Comparison of ENCODE assay signal across 1 mouse cellular context in the genomic region with DNA sequence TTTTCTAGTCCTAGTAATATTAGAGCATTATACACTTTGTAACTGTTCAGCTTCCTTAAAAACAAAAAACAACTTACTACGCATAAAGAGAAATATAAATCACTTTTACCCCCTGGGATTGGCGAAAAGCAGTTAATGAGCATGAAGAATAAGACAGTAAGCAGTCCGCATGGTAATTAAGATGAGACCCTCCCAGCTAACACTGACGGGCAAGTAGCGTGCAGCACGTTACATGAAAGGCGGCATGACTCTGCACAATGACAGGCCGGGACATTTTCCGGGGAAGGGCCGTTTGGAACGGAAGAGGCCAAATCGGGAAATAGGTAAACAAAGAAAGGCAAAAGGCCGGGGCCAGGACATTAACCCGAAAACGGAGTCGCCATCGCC.
TF ChIP-seq lines count a peak whose summit lies in the region.

No protein-coding gene starts in this region.

TF ChIP-seq in CH12.LX, 34 proteins besides CTCF, POLR2A, EP300 and RAD21 (continued from another document):
- TF ChIP-seq MAFK (IDR thresholded peaks at IDR 0.05; ENCODE audit: insufficient replicate concordance, low read length) (peak; percentile 82), ELF1 (IDR thresholded peaks at IDR 0.05; ENCODE audit: low read depth, low read length) (peak; percentile 42; the same call in 1 of the 2 replicates), CHD1 (IDR thresholded peaks at IDR 0.05; ENCODE audit: low read depth, low read length) (peak; percentile 90), SIN3A (IDR thresholded peaks at IDR 0.05; ENCODE audit: low read length) (peak; percentile 67; the same call in 1 of the 2 replicates), UBTF (IDR thresholded peaks at IDR 0.05; ENCODE audit: low read depth, low read length) (no peak), TCF12 (IDR thresholded peaks at IDR 0.05; ENCODE audit: low read depth, low read length) (peak; percentile 8; the same call in 1 of the 2 replicates), JUND (conservative IDR thresholded peaks at IDR 0.05; ENCODE audit: low read depth, low read length) (0 out of 2 replicates have a peak, but pooled peaks have one; percentile 40), ETS1 (conservative IDR thresholded peaks at IDR 0.05; ENCODE audit: low read depth, low read length) (0 out of 2 replicates have a peak, but pooled peaks have one; percentile 45), MAX (IDR thresholded peaks at IDR 0.05; ENCODE audit: low read length) (peak; percentile 91), MEF2A (IDR thresholded peaks at IDR 0.05; ENCODE audit: borderline replicate concordance, low read depth, low read length) (no peak), MAZ (IDR thresholded peaks at IDR 0.05; ENCODE audit: low read depth, low read length) (no peak), MXI1 (IDR thresholded peaks at IDR 0.05; ENCODE audit: low read depth, low read length) (peak; percentile 96), E2F4 (IDR thresholded peaks at IDR 0.05; ENCODE audit: insufficient replicate concordance, low read depth, low read length) (0 out of 2 replicates have a peak, but pooled peaks have one; percentile 9)
